Mouse (Mus musculus): ENCODE measurements at regions not wholly inside any gene's neighbourhood (a gene's known extent, or its start where the extent isn't known, plus 50 kb on each side); places are given as distances from the start of the nearest gene placed in this dataset.

- TF ChIP-seq CTCF (IDR thresholded peaks at IDR 0.05; ENCODE audit: low read depth) = no peak
- Histone ChIP-seq H3K4me2 (ENCODE audit: low read length) (no peak overlapping the region), H3K9ac (ENCODE audit: low read depth, low read length) (no peak overlapping the region), H3K4me3 (replicated peaks; ENCODE audit: low read depth, low read length) (no peak overlapping the region), H3K9me3 (replicated peaks; ENCODE audit: low read length) (no peaks in the 10 kb centered on the region), H3K4me1 (replicated peaks; ENCODE audit: insufficient read depth, low read length) (no peaks in the 10 kb centered on the region), H3K36me3 (ENCODE audit: insufficient read depth, low read length) (no peaks in the 10 kb centered on the region), H3K27ac (no peak overlapping the region), H3K27me3 (ENCODE audit: insufficient read depth, low read length) (no peaks in the 10 kb centered on the region)
- ATAC-seq (replicated peaks; ENCODE audit: low FRiP score, low read depth) (no peak), DNase-seq (ENCODE audit: low spot score) (no peak)
- WGBS = 79% methylated on average over 4 of the region's 4 CpGs
Observed at GRCm38 (mm10) chr2:50571021-50571420, 274.4 kb upstream of the Mmadhc start.

GRCm38 (mm10) chr2:50569502-50570285 lies 273.1 kb upstream of the Mmadhc start:
- Histone ChIP-seq H3K9me3 (replicated peaks; ENCODE audit: low read length) (no peaks in the 10 kb centered on the region), H3K36me3 (ENCODE audit: insufficient read depth, low read length) (no peaks in the 10 kb centered on the region), H3K9ac (ENCODE audit: low read depth, low read length) (no peak overlapping the region), H3K4me1 (replicated peaks; ENCODE audit: insufficient read depth, low read length) (no peaks in the 10 kb centered on the region), H3K27me3 (ENCODE audit: insufficient read depth, low read length) (no peaks in the 10 kb centered on the region), H3K27ac (no peak overlapping the region), H3K4me2 (ENCODE audit: low read length) (no peak overlapping the region), H3K4me3 (replicated peaks; ENCODE audit: low read depth, low read length) (no peak overlapping the region)
- no peak for TF ChIP-seq CTCF (IDR thresholded peaks at IDR 0.05; ENCODE audit: low read depth)
- 77% methylated on average over 7 of the region's 7 CpGs for WGBS
- no peak for DNase-seq (ENCODE audit: low spot score)
- ATAC-seq (replicated peaks; ENCODE audit: low FRiP score, low read depth) = no peak

- TF ChIP-seq CTCF (IDR thresholded peaks at IDR 0.05; ENCODE audit: low read depth) = no peak
- no peaks in the 10 kb centered on the region for H3K36me3 ChIP-seq (ENCODE audit: insufficient read depth, low read length)
- no peaks in the 10 kb centered on the region for H3K27me3 ChIP-seq (ENCODE audit: insufficient read depth, low read length)
- ATAC-seq (replicated peaks; ENCODE audit: low FRiP score, low read depth) (no peak), DNase-seq (ENCODE audit: low spot score) (no peak)
- no peak overlapping the region for H3K4me3 ChIP-seq (replicated peaks; ENCODE audit: low read depth, low read length)
- H3K4me2 ChIP-seq (ENCODE audit: low read length) = no peak overlapping the region
- no peaks in the 10 kb centered on the region for H3K4me1 ChIP-seq (replicated peaks; ENCODE audit: insufficient read depth, low read length)
- 80% methylated on average over 8 of the region's 8 CpGs for WGBS
- no peak overlapping the region for H3K9ac ChIP-seq (ENCODE audit: low read depth, low read length)
- no peak overlapping the region for H3K27ac ChIP-seq
- no peaks in the 10 kb centered on the region for H3K9me3 ChIP-seq (replicated peaks; ENCODE audit: low read length)
Observed at GRCm38 (mm10) chr2:50568777-50569501, 272.3 kb upstream of the Mmadhc start.

DNA sequence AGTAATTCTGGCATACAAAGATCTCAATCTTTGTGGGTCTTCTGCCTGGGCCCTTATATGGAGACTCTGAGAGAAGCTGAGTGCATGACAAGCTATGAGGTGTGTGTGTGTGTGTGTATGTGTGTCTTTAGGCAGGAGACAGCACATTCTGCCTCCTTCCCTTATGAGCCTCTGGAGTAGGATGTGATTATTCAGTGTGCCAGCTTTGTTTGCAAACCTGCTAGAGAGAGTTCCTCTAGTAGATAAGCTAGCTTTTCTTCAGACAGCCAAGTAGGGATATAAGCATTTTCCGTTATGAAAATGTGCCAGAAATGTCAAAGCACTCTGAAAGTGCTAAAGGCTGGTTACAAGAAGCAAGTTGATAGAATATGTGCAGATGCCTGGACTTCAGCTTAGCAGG lies 270.9 kb upstream of the Mmadhc start:
- no peak for TF ChIP-seq CTCF (IDR thresholded peaks at IDR 0.05; ENCODE audit: low read depth)
- Histone ChIP-seq H3K4me2 (ENCODE audit: low read length) (no peak overlapping the region), H3K27ac (no peak overlapping the region), H3K4me3 (replicated peaks; ENCODE audit: low read depth, low read length) (no peak overlapping the region), H3K27me3 (ENCODE audit: insufficient read depth, low read length) (no peaks in the 10 kb centered on the region), H3K36me3 (ENCODE audit: insufficient read depth, low read length) (no peaks in the 10 kb centered on the region), H3K9ac (ENCODE audit: low read depth, low read length) (no peak overlapping the region), H3K9me3 (replicated peaks; ENCODE audit: low read length) (no peaks in the 10 kb centered on the region), H3K4me1 (replicated peaks; ENCODE audit: insufficient read depth, low read length) (no peaks in the 10 kb centered on the region)
- 85% methylated on average over 1 of the region's 1 CpGs for WGBS
- ATAC-seq (replicated peaks; ENCODE audit: low FRiP score, low read depth) (no peak), DNase-seq (ENCODE audit: low spot score) (no peak)

GRCm38 (mm10) chr2:50554031-50554430 lies 257.4 kb upstream of the Mmadhc start:
- H3K9ac ChIP-seq (ENCODE audit: low read depth, low read length) = no peak overlapping the region
- H3K4me1 ChIP-seq (replicated peaks; ENCODE audit: insufficient read depth, low read length) = no peaks in the 10 kb centered on the region
- no peaks in the 10 kb centered on the region for H3K27me3 ChIP-seq (ENCODE audit: insufficient read depth, low read length)
- no peak for TF ChIP-seq CTCF (IDR thresholded peaks at IDR 0.05; ENCODE audit: low read depth)
- no peaks in the 10 kb centered on the region for H3K36me3 ChIP-seq (ENCODE audit: insufficient read depth, low read length)
- DNase-seq (ENCODE audit: low spot score) (no peak), ATAC-seq (replicated peaks; ENCODE audit: low FRiP score, low read depth) (no peak)
- H3K4me3 ChIP-seq (replicated peaks; ENCODE audit: low read depth, low read length) = no peak overlapping the region
- no peak overlapping the region for H3K4me2 ChIP-seq (ENCODE audit: low read length)
- no peak overlapping the region for H3K27ac ChIP-seq
- H3K9me3 ChIP-seq (replicated peaks; ENCODE audit: low read length) = no peaks in the 10 kb centered on the region

DNA sequence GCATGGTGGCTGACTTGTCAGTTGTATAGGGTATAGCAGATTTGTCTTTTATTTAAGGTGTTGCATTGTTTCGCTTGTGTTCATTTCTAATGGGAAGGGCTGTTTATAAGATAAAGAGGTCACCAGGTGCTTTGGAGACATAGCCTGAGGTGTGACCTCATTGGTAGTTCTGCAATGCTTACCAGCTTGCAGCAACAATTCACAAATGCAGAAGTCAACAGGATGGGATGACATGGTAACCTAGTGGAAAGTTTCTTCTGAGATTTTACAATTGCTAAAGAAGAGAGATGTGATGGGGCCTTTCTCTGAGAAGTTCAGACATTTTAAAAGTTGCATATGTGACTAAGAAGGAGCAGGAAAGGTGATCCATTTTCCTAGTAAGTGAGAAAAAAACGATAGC lies 255.8 kb upstream of the Mmadhc start:
- DNase-seq (ENCODE audit: low spot score) (no peak), ATAC-seq (replicated peaks; ENCODE audit: low FRiP score, low read depth) (no peak)
- no peaks in the 10 kb centered on the region for H3K27me3 ChIP-seq (ENCODE audit: insufficient read depth, low read length)
- no peaks in the 10 kb centered on the region for H3K9me3 ChIP-seq (replicated peaks; ENCODE audit: low read length)
- H3K9ac ChIP-seq (ENCODE audit: low read depth, low read length) = no peak overlapping the region
- no peak overlapping the region for H3K4me2 ChIP-seq (ENCODE audit: low read length)
- H3K4me1 ChIP-seq (replicated peaks; ENCODE audit: insufficient read depth, low read length) = no peaks in the 10 kb centered on the region
- TF ChIP-seq CTCF (IDR thresholded peaks at IDR 0.05; ENCODE audit: low read depth) = no peak
- no peak overlapping the region for H3K27ac ChIP-seq
- no peak overlapping the region for H3K4me3 ChIP-seq (replicated peaks; ENCODE audit: low read depth, low read length)
- no peaks in the 10 kb centered on the region for H3K36me3 ChIP-seq (ENCODE audit: insufficient read depth, low read length)
- WGBS = 86% methylated on average over 2 of the region's 2 CpGs

Data from kidney, postnatal 0 days (tissue).